Mouse (Mus musculus): ENCODE measurements at regions not wholly inside any gene's neighbourhood (a gene's known extent, or its start where the extent isn't known, plus 50 kb on each side); places are given as distances from the start of the nearest gene placed in this dataset.

DNA sequence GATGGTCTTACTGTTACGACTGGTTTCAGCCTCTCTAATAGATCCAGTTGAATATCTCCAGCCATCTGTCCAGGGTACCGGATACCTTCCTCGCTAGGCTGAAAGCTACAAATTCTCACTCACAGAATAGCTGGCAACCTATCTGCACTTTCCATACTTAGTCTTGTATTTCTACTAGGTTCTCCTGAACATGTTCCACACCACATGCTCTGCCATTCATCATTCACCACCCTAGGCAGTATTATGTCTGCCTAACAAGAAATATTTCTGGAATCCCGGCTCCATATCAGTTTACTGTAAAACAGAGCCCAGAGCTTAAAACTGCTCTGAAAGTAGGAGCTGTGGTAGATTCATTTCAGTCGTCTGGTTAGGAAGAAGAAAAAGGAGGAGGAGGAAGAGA, 1224.5 kb upstream of the Lrrc6 start:
- DNase-seq: no peak

DNA sequence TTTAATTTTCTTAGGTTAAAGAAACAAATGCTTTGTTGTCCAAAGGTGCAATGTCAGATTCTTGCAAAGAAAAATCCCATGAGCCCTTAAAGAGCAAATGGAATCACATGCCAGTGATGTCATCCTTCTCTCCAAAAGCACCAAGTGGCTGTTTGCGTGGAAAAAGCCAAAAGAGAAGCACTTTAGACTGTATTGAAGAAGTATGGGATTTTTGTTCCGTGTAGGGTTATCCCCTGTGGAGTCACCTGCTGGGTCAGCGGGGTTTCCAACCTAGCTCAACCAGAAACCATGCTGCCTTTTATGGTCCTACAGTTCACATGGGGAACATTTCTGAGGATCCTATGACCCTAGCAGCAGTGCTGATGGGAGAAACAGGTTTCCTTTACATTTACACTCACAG, 1213.5 kb upstream of the Lrrc6 start:
- DNase-seq: no peak

DNA sequence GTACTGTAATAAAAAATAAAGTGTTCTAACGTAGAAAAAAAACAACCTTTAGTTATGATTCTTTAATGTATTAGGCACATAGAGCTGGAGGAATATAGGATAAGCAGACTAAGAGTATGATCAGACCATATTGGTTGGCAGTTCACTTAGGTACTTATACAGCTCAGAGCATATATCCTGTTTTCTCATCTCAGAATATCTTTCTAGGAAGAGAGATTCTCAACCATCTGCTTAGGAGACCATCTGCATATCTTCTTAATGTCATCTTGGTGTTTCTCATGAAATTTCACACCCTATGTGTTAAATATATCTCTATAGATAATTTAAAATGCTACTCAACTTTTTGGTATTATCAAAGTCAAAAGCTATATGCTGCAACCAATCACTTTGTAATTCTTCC, 1185.4 kb upstream of the Lrrc6 start:
- no peak for DNase-seq

DNA sequence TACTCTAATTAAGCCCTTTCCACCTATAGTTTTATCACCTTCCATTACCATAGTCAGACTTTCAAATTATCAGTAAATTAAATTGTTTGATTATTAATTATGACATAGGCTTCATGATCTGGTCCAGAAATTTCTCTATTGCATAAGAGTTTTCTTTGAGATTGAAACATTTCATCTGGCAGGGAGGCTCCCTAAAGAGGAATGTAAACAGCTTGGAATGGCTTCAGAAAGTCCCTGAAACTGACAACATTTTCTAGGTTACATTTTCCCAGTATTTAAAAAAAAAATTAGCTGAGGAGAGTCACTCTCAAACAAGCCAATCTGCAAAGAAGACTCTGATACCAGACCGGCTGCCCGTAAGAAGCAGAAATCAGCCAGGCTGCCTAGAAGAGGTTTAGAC, 1172.6 kb upstream of the Lrrc6 start:
- DNase-seq: no peak

DNA sequence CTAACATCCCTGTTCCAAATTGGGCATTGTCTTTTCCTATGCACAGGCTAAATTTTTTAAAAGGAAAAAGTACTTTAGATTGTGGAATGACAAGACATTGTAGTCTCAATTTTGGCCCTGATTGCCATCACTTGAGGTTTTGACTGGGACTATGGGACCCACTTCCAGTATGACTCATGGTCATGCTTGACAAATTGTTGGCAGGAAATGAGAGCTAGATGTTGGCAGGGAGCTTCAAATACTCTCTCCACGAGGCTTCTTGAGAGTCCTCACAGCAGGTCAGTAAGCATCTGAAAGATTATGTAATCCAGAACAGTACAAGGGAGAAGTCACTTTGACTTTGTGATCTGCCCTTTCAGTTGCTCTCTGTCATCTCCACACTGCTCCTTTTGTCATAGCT, 1135.4 kb upstream of the Lrrc6 start:
- DNase-seq: peak; percentile 42

DNA sequence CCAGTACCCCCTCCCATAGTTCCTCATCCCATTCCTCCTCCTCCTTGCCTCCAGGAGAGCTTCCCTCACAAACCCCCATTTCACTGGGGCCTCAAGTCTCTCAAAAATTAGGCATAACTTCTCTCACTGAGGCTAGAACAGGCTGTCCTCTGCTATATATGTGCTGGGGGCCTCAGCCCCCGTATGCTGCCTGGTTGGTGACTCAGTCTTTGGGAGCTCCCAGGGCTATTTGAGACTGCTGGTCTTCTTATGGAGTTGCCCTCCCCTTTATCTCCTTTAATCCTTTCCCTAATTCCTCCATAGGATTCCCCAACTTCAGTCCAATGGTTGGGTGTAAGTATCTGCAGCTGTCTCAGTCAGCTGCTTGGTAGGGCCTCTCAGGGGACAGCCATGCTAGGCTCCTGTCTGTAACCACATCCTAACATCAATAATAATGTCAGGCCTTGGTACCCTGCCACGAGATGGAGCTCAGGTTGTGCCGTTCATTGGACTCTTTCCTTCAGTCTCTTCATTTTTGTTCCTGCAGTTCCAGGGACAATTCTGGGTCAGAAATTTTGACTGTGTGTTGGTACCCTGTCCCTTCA, 1126.1 kb upstream of the Lrrc6 start:
- DNase-seq: no peak

- no peak for DNase-seq
These were observed 1111.2 kb upstream of the Lrrc6 start for GRCm38 (mm10) chr15:67611896-67612295.

DNA sequence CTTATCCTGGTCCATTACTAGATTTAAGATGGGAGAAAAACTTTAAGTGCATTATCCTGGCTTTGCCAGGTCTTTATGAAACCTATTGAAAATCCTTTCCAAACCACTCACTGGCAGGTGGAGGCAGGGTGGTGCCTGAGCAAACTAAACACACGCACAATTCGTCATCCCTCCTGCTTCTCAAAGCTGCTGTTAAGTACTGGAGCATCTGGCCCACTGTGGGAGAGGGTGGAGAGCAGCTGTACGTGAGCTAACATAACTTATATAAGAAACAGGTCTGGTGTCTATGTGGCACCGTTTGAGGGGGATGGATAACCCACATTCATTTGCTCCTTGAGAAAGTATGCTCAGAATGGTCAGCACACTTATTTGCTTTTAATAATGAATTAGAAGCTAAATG, 1097.7 kb upstream of the Lrrc6 start:
- DNase-seq: no peak

DNA sequence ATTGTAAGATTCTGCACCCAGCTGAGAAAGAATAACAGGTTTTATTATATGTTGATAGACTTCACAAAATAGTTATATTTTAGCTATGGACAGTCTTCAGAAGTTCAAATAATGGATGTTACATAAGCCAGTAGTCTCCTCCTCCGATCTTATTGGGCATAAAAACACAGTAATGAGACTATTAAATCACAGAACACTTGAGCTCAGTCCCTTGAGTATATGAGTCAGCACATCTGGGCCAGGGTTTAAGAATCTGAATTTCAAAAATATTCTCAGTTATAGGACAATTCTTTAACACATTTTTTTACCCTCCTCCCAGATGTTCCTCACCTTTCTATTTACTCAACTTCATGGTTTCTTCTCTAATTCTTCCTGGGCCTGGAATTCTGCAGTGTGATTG, 1075.9 kb upstream of the Lrrc6 start:
- no peak for DNase-seq

DNA sequence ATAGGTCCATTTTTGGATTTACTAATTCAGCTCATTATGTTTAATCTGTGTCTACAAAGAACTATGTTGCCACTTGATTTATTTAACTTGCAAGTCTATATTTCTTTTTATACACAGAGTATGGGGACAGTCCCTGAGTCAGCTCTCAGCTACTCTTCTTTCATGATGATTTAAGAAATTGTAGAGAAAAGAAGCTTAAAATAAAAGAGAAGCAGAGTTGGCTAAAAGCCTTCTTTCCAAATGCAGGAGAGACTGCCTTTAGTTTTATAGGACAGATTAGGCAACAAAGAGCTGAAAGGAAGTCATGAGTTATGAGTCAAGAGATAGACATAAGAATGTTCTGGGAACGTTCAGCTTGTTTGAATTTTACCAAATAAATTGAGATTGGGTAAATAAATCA, 1070.9 kb upstream of the Lrrc6 start:
- no peak for DNase-seq

DNA sequence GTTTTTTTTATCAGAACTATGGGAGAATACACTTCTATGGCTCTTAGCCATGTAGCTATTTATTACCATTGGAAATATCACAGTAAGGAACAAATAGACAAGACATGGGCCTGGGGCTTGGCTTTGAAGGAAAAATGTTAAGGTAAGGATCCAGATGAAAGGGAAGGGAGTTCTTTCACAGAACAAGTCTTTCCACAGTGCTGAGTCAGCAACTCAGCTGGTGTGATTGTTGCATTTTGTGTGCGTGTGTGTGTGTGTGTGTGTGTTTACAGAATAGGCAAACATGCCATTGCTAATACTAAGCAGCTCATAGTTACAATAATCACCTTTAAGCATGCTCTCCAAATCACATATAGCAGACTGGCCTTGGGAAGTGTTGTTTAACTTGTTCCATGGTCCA, 1056.6 kb upstream of the Lrrc6 start:
- no peak for DNase-seq

- no peak for DNase-seq
These were observed 1051.2 kb upstream of the Lrrc6 start for GRCm38 (mm10) chr15:67551911-67552310.

- no peak for DNase-seq
These were observed 1046.2 kb upstream of the Lrrc6 start for GRCm38 (mm10) chr15:67546896-67547400.

GRCm38 (mm10) chr15:67545745-67546144, 1045.0 kb upstream of the Lrrc6 start:
- no peak for DNase-seq

DNA sequence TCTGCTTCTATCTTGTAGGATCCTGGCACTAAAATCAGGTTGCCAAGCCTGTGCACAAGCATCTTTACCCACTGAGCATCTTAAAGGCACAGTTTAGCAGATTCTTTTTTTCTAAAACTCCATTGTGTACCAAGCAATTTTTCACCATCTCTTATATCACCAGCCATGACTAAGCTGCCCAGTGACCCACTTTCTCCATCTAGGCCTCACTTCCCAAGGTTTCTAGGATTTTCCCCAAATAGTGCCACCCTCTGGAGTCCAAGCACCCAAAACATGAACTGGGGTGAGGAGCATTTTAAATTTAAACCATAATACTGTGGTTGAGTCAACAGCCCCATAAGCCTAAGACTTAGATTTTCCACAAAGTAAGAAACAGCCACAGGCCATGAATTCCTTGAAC, 1013.0 kb upstream of the Lrrc6 start:
- no peak for DNase-seq

GRCm38 (mm10) chr15:67495001-67495658, 994.4 kb upstream of the Lrrc6 start:
- DNase-seq: no peak

DNA sequence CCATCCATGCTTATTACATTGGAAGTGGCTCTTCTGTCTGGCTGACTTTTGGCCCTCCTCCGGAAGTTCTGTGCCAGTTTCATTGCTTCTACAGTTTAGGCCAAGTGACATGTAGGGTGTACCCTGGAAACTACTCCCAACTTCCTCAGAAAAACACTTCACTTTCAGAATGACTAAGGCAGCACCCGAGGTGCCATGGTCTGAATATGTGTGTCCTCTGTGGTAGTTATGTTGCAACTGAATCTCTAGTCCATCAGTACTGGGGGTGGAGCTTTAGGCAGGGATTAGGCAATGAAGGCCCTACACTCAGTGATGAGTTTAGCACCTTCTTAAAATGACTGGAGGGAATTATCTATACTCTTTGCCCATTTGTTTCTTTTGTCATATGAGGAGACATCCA, 981.0 kb upstream of the Lrrc6 start:
- DNase-seq: no peak

DNA sequence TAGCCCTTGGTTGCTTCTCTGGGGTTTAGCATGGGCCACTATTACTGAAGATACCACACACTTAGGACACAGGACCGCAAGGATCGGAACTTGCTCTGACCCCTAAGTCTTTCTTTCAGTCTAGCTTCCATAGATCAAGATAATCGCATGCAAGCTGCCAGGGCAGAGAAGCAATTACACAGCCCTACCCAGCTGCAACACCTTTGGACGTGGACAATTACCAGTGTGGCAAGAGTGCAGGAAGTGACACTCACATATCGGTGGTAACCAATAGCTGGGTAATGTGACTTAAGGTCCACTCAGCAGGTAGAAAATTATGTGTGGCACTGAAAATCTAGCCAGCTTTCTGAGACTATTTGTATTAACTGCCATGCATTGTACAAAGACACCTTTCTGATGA, 973.6 kb upstream of the Lrrc6 start:
- DNase-seq: no peak

DNA sequence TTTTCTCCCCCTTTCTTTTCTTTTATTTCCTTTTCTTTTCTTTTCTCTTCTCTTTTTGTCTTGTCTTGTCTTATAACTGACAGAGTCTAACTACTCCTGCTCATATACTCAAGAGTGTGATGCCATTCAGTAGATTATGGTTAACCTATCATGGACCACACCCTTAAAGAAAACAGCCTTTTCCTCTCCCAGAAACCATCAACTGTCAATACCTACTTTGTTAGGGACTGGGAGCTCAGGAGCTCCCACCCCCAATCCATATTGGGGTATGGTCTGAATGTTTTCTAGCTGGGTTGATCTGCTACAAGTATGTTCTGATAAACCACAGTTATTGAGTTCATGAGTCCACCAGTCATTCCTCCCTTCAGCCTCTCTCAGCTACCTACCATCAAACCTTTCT, 972.3 kb upstream of the Lrrc6 start:
- no peak for DNase-seq

GRCm38 (mm10) chr15:67471283-67471682, 970.6 kb upstream of the Lrrc6 start:
- no peak for DNase-seq

GRCm38 (mm10) chr15:67470036-67470435, 969.3 kb upstream of the Lrrc6 start:
- no peak for DNase-seq

DNA sequence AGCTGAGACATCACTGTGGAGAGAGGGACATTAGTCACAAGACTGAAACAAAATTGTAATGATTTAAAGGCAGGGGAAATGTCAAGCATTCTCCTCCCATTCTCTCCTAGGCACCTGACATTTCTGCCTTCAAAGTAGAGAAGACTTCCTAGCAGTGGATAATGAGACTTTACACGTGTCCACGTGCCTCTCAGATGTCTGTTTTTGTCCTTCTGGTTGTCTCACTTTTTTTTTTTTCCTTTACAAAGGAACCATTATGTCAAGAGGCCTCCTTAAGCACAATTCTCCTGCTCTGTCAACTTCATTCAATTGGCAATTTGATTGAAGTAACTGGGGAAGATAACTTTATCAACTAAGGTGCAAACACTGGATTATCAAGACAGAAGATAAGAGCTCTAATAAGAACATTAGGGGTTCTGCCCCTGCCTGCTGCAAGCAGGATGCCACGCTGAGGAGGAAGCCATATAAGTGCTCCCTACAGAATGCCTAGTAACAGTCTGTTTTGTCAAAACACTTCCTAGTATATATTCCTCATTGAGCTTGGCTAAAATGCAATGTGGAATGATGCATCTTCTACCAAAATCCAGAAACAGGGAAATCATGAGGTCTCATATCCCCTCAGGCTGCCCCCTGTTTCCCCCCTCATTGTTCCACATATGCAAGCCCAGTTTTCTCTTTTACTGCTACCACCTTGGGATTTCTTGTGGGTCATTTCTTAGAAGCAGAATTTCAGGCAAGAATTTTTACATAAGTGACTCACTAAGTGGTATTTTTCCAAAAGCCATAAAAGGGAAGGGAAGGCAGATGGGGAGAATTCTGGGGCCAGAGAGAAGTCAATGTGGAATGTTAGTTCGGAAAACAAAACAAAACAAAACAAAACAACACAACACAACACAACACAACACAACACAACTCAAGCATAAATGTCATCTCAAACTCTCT, 967.0 kb upstream of the Lrrc6 start:
- no peak for DNase-seq

- DNase-seq: no peak
These were observed 962.2 kb upstream of the Lrrc6 start for GRCm38 (mm10) chr15:67462863-67463262.

DNA sequence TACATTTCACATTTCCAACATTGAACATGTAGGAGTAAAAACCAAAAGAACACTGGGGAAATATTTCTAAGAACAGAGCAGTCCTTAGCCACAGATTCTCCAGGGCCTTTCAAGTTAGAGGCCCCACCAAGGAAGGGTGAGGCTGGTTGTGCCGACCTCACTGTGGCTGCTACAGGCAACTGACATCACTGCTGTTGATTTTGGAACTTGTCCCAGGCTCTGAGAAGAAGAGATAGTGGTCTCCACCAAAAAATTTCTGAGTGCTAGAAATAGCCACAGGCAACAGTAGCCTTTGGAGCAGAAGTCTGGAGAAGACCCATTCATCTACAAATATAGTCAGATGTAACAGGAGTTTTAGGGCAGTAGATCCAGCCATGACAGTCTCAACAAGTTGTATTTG, 959.7 kb upstream of the Lrrc6 start:
- no peak for DNase-seq
